Mouse (Mus musculus): Measurements from ENCODE around the gene Padi3.

GRCm38 (mm10) chr4:140845666-140846065, 35.2 kb upstream of the Padi3 start, which contains the start of gene Padi1:
- TF ChIP-seq CTCF (IDR thresholded peaks at IDR 0.05; ENCODE audit: borderline replicate concordance, extremely low read depth, insufficient read depth, insufficient read length) = no peak
- no peak for TF ChIP-seq POLR2A (IDR thresholded peaks at IDR 0.05; ENCODE audit: borderline replicate concordance, extremely low read depth, insufficient read depth, insufficient read length, poor library complexity, severe bottlenecking)

All from brain, embryonic 14.5 days (tissue).